Mouse (Mus musculus): ENCODE results near the gene Slc41a2. TPM values are rescaled to one million over a fixed set of nuclear protein-coding genes. Genes with fewer than 3 reads are reported as not detected.
A peak's percentile ranks its signal among the peaks of the same experiment; 100 is the strongest.

Slc41a2 gene
- polyA plus RNA-seq, 1 experiment from 2014 or later, result 0.42 TPM

- H3K27me3 ChIP-seq (ENCODE audit: insufficient read depth, poor library complexity, severe bottlenecking), result 0 out of 2 replicates have a peak, but pooled peaks cover 4% of the 10 kb centered on the region
- no peak overlapping the region for H3K4me3 ChIP-seq
- H3K36me3 ChIP-seq, result no peaks in the 10 kb centered on the region
- DNase-seq (ENCODE audit: low spot score), result no peak
- H3K9me3 ChIP-seq, result no peaks in the 10 kb centered on the region
- 45% methylated on average over 7 of the region's 7 CpGs for WGBS
- H3K4me1 ChIP-seq (replicated peaks), result no peaks in the 10 kb centered on the region
- H3K27ac ChIP-seq, result no peak overlapping the region
Observed at GRCm38 (mm10) chr10:83345693-83346358, 8.1 kb upstream of the Slc41a2 start.

DNA sequence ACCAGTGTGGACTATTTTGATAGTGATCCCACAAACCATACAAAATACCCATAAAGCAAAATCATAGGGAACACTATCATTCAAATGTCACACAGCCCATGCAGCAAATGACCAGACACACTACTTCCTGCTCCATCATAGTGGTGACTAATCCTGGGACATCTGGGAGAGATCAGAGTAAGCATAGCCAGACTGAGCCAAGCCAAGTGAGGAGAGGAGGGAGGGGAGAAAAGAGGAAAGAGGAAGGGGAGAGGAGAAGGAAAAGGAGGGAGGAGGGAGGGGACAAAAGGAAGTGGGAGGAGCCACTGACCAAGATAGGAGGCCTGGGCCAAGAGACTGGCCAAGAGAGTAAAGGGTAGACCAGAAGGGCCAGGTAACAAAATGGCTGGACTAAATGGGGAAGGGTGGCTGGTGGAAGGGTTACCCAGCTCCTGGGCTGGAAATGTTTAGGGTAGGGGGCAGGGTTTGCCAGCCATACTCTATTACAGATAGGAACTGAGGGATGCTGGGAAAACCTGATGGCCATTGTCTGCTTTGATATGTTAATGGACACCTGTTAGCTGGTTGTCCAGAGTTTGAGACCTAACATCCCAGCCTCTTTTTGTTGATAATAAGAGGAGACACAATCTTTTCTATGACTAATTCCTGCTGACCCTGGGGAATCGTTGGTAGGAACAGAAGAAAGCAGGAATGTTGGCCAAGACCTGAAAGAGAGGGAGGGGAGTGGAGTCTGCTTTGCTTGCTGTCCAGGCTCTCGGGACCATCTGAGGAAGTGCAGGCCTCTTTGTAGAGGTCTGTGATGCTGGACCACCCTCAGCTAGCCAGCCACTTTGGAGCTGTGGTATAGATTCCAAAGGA is 6.4 kb upstream of the Slc41a2 start:
- no peaks in the 10 kb centered on the region for H3K9me3 ChIP-seq
- no peak for DNase-seq (ENCODE audit: low spot score)
- peaks cover 14% of the 10 kb centered on the region for H3K27me3 ChIP-seq (ENCODE audit: insufficient read depth, poor library complexity, severe bottlenecking)
- H3K4me3 ChIP-seq, result no peak overlapping the region
- H3K27ac ChIP-seq, result no peak overlapping the region
- H3K4me1 ChIP-seq (replicated peaks), result no peaks in the 10 kb centered on the region
- H3K36me3 ChIP-seq, result no peaks in the 10 kb centered on the region
- 59% methylated on average over 2 of the region's 2 CpGs for WGBS

DNA sequence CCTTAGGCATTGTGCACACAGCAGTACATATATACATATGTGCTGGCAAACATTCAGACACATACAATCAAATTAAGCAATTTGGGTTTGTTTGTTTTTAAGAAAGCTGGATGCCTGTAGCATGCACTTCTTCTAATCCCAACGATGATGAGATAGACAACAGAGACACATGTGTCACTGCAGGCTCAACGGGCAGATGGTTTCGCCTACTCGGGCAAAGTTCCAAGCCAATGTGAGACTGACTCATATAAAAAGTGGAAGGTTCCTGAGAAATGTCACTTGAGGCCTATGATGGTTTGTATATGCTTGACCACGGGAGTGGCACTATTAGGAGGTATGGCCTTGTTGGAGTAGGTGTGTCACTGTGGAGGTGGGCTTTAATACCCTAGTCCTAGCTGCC is 5.5 kb upstream of the Slc41a2 start:
- Histone ChIP-seq H3K36me3 (no peaks in the 10 kb centered on the region), H3K27me3 (ENCODE audit: insufficient read depth, poor library complexity, severe bottlenecking) (peaks cover 20% of the 10 kb centered on the region), H3K4me3 (no peak overlapping the region), H3K4me1 (replicated peaks) (no peaks in the 10 kb centered on the region), H3K27ac (no peak overlapping the region), H3K9me3 (no peaks in the 10 kb centered on the region)
- WGBS, result 94% methylated on average over 5 of the region's 5 CpGs
- DNase-seq (ENCODE audit: low spot score), result no peak

GRCm38 (mm10) chr10:83341226-83341625 is 3.5 kb upstream of the Slc41a2 start:
- H3K27me3 ChIP-seq (ENCODE audit: insufficient read depth, poor library complexity, severe bottlenecking), result peaks cover 38% of the 10 kb centered on the region
- peaks cover 10% of the 10 kb centered on the region for H3K4me1 ChIP-seq (replicated peaks)
- no peak overlapping the region for H3K4me3 ChIP-seq
- no peaks in the 10 kb centered on the region for H3K36me3 ChIP-seq
- DNase-seq (ENCODE audit: low spot score), result no peak
- no peak overlapping the region for H3K27ac ChIP-seq
- no peaks in the 10 kb centered on the region for H3K9me3 ChIP-seq
- 34% methylated on average over 2 of the region's 2 CpGs for WGBS

DNA sequence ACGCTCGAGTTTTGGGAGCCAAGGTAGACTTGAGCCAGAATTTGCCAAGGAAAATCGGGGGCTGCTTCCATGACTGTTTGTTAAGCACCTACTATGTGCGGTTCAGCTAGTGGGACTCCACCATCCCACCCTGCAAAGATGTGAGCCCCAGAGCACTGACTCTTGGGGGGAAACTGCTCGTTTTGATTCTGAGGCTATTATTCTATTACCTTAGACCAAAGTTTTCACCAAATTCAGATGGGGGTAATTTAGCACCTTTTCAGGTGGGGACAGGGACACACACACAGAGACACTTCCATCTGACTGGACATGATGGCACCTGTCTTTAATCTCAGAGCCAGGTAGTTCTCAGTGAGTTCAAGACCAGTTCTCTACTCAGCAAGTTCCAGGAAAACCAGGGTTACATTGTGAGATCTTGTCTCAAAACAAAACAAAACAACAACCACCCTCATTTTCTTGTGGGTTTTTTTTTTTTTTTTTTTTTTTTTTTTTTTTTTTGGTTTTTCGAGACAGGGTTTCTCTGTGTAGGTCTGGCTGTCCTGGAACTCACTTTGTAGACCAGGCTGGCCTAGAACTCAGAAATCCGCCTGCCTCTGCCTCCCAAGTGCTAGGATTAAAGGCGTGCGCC is 403 bp upstream of the Slc41a2 start:
- peaks cover 68% of the 10 kb centered on the region for H3K27me3 ChIP-seq (ENCODE audit: insufficient read depth, poor library complexity, severe bottlenecking)
- WGBS, result 49% methylated on average over 9 of the region's 9 CpGs
- peak overlapping the region; percentile 80 for H3K27ac ChIP-seq

GRCm38 (mm10) chr10:83336336-83336735 is 1.3 kb downstream of the Slc41a2 start:
- no peak overlapping the region for H3K4me3 ChIP-seq
- H3K27me3 ChIP-seq (ENCODE audit: insufficient read depth, poor library complexity, severe bottlenecking), result peaks cover 77% of the 10 kb centered on the region

More for the DNA sequence above, 403 bp upstream of the Slc41a2 start:
- no peak for DNase-seq (ENCODE audit: low spot score)
- no peaks in the 10 kb centered on the region for H3K36me3 ChIP-seq
- no peaks in the 10 kb centered on the region for H3K9me3 ChIP-seq
- H3K4me1 ChIP-seq (replicated peaks), result peaks cover 10% of the 10 kb centered on the region
- H3K4me3 ChIP-seq, result peak overlapping the region; percentile 68

DNA sequence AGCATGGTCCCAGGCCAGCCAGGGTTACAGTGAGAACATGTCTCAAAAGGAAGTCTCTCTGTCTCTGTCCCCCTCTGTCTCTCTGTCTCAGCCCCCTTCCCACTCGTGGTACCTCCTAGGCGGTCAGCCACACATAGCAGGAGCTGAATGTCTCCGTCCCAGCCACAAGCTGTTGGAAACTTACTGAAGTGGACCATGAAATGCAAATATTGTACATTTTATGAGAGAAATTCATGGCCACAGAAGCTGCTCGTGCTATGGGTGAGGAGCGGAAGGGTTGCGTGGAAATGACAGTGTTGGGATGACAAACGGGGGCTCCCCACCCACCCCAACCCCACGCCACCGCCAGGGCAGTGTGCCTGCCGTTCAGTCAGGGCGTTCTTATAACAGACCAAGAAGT is 5.1 kb downstream of the Slc41a2 start:
- Histone ChIP-seq H3K27me3 (ENCODE audit: insufficient read depth, poor library complexity, severe bottlenecking) (peaks cover 51% of the 10 kb centered on the region), H3K27ac (no peak overlapping the region), H3K36me3 (no peaks in the 10 kb centered on the region), H3K9me3 (no peaks in the 10 kb centered on the region), H3K4me3 (no peak overlapping the region), H3K4me1 (replicated peaks) (peaks cover 6% of the 10 kb centered on the region; the same call in 1 of the 2 replicates)
- 85% methylated on average over 11 of the region's 11 CpGs for WGBS
- DNase-seq (ENCODE audit: low spot score), result no peak

More at GRCm38 (mm10) chr10:83336336-83336735, 1.3 kb downstream of the Slc41a2 start:
- WGBS, result 37% methylated on average over 7 of the region's 7 CpGs
- H3K27ac ChIP-seq, result no peak overlapping the region
- peaks cover 10% of the 10 kb centered on the region for H3K4me1 ChIP-seq (replicated peaks)
- no peak for DNase-seq (ENCODE audit: low spot score)
- no peaks in the 10 kb centered on the region for H3K9me3 ChIP-seq
- H3K36me3 ChIP-seq, result no peaks in the 10 kb centered on the region

GRCm38 (mm10) chr10:83331811-83332210 is 5.9 kb downstream of the Slc41a2 start:
- H3K4me3 ChIP-seq, result no peak overlapping the region
- no peaks in the 10 kb centered on the region; the same call in 1 of the 2 replicates for H3K4me1 ChIP-seq (replicated peaks)
- WGBS, result 91% methylated on average over 5 of the region's 5 CpGs
- no peaks in the 10 kb centered on the region for H3K36me3 ChIP-seq
- peaks cover 43% of the 10 kb centered on the region for H3K27me3 ChIP-seq (ENCODE audit: insufficient read depth, poor library complexity, severe bottlenecking)
- H3K9me3 ChIP-seq, result no peaks in the 10 kb centered on the region
- no peak overlapping the region for H3K27ac ChIP-seq
- no peak for DNase-seq (ENCODE audit: low spot score)

GRCm38 (mm10) chr10:83330336-83330735 is 7.3 kb downstream of the Slc41a2 start:
- no peaks in the 10 kb centered on the region for H3K36me3 ChIP-seq
- no peaks in the 10 kb centered on the region for H3K9me3 ChIP-seq
- no peak for DNase-seq (ENCODE audit: low spot score)
- no peak overlapping the region for H3K4me3 ChIP-seq
- H3K27ac ChIP-seq, result no peak overlapping the region
- H3K27me3 ChIP-seq (ENCODE audit: insufficient read depth, poor library complexity, severe bottlenecking), result peaks cover 30% of the 10 kb centered on the region
- 70% methylated on average over 6 of the region's 6 CpGs for WGBS
- no peaks in the 10 kb centered on the region; the same call in 1 of the 2 replicates for H3K4me1 ChIP-seq (replicated peaks)

GRCm38 (mm10) chr10:83328791-83329190 is 8.9 kb downstream of the Slc41a2 start:
- 75% methylated on average over 5 of the region's 5 CpGs for WGBS
- no peaks in the 10 kb centered on the region; the same call in 1 of the 2 replicates for H3K4me1 ChIP-seq (replicated peaks)
- H3K4me3 ChIP-seq, result no peak overlapping the region
- H3K27ac ChIP-seq, result no peak overlapping the region
- no peaks in the 10 kb centered on the region for H3K36me3 ChIP-seq
- DNase-seq (ENCODE audit: low spot score), result no peak
- H3K27me3 ChIP-seq (ENCODE audit: insufficient read depth, poor library complexity, severe bottlenecking), result peaks cover 14% of the 10 kb centered on the region
- no peaks in the 10 kb centered on the region for H3K9me3 ChIP-seq

DNA sequence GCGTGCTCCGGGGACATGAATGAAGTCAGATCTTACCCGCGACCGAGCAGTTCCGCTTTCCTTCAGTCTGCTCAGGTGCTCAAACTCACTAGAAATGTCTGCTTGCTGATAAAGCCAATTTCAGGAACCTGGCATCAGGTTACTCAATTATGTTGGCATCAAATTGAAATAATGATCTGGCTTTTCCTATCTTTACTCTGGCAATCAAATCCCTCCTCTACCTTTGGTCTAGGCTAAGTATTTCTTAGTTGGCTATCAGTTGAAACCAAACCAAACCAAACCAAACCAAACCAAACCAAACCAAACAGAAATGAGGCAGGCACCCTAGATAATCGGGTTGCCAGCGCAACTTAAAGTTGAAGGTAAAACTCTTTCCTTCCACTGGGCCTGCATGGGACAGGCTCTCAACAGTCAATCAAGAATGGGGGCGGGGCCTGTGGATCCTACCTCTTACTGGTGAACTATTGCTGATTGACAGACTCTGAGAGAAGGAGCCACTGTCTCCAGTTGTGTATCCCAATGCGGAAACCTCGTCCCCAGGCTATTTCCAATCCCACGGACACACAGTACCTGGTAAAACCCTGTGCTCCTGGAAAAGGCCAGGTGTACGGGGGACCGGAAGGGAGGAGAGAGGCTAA is 10.9 kb downstream of the Slc41a2 start:
- no peak overlapping the region for H3K4me3 ChIP-seq
- DNase-seq (ENCODE audit: low spot score), result no peak
- no peaks in the 10 kb centered on the region for H3K36me3 ChIP-seq
- no peaks in the 10 kb centered on the region for H3K27me3 ChIP-seq (ENCODE audit: insufficient read depth, poor library complexity, severe bottlenecking)
- H3K27ac ChIP-seq, result no peak overlapping the region
- no peaks in the 10 kb centered on the region; the same call in 1 of the 2 replicates for H3K4me1 ChIP-seq (replicated peaks)
- WGBS, result 92% methylated on average over 14 of the region's 14 CpGs
- H3K9me3 ChIP-seq, result no peaks in the 10 kb centered on the region

GRCm38 (mm10) chr10:83325903-83326302 is 11.8 kb downstream of the Slc41a2 start:
- 94% methylated on average over 1 of the region's 1 CpGs for WGBS
- Histone ChIP-seq H3K4me3 (no peak overlapping the region), H3K27me3 (ENCODE audit: insufficient read depth, poor library complexity, severe bottlenecking) (no peaks in the 10 kb centered on the region), H3K27ac (no peak overlapping the region), H3K9me3 (no peaks in the 10 kb centered on the region), H3K36me3 (no peaks in the 10 kb centered on the region), H3K4me1 (replicated peaks) (no peaks in the 10 kb centered on the region; the same call in 1 of the 2 replicates)
- no peak for DNase-seq (ENCODE audit: low spot score)

Data from hindbrain, embryonic 10.5 days (tissue).